Mouse (Mus musculus) ES-E14 (cell line): ENCODE measurements around the gene Rab42. TPM values are rescaled to one million over a fixed set of nuclear protein-coding genes. Genes with fewer than 3 reads are reported as not detected.

Experiments used
- DNase-seq: peaks from one replicate; pipeline ENCODE4 v3.0.0-alpha.2; 2013; ENCODE audit warnings: low read depth, low spot score
- H3K27ac ChIP-seq: 2 replicates; pipeline ENCODE4 v1.5.1; 2012; ENCODE audit warnings: low read depth, mild to moderate bottlenecking, low read length, moderate library complexity, mixed read lengths; ENCODE audit not compliant: poor library complexity, insufficient read depth, severe bottlenecking
- H3K36me3 ChIP-seq: 2 replicates; pipeline ENCODE4 v1.6.1; 2012; ENCODE audit warnings: mild to moderate bottlenecking, low read length, moderate library complexity, mixed read lengths; ENCODE audit not compliant: control insufficient read depth, poor library complexity, insufficient read depth, severe bottlenecking
- H3K4me1 ChIP-seq, 2 experiments: fragments of 150-350 bp in 1 of 2; sonication (generic) in 1 of 2; 2 replicates each; pipeline ENCODE4 v1.6.1; 2012; ENCODE audit warnings: low read length in 2 of 2, mild to moderate bottlenecking in 1 of 2, mixed read lengths in 1 of 2; ENCODE audit not compliant: control insufficient read depth in 2 of 2, insufficient read depth in 2 of 2, poor library complexity in 1 of 2
- H3K4me3 ChIP-seq, 2 experiments: fragments of 150-350 bp in 1 of 2; sonication (generic) in 1 of 2; 2 replicates each; pipeline ENCODE4 v1.5.1; 2012; ENCODE audit warnings: low read length in 2 of 2, low read depth in 1 of 2, mild to moderate bottlenecking in 1 of 2, mixed read lengths in 1 of 2; ENCODE audit not compliant: insufficient read depth in 1 of 2, poor library complexity in 1 of 2, severe bottlenecking in 1 of 2
- H3K9ac ChIP-seq: 2 replicates; pipeline ENCODE4 v1.6.1; 2012; ENCODE audit warnings: low read depth, mild to moderate bottlenecking, low read length, mixed read lengths; ENCODE audit not compliant: poor library complexity, insufficient read depth, severe bottlenecking
- H3K9me3 ChIP-seq: fragments of 150-350 bp; sonication (generic); 2 replicates; pipeline ENCODE4 v1.6.1; 2012; ENCODE audit warnings: low read depth, mild to moderate bottlenecking, low read length; ENCODE audit not compliant: control insufficient read depth, insufficient read depth
- CHD2 ChIP-seq: IDR thresholded peaks from 2 replicates; pipeline ENCODE4 v1.6.1; 2014; ENCODE audit warnings: mild to moderate bottlenecking, low read depth, low read length, inconsistent platforms
- HCFC1 ChIP-seq: IDR thresholded peaks from 2 replicates; pipeline ENCODE4 v1.6.1; 2012; ENCODE audit warnings: low read length, inconsistent platforms, borderline replicate concordance; ENCODE audit not compliant: insufficient read depth
- MAFK ChIP-seq: IDR thresholded peaks from 2 replicates; pipeline ENCODE4 v1.6.1; 2014; ENCODE audit warnings: mild to moderate bottlenecking, low read depth, low read length, inconsistent platforms; ENCODE audit not compliant: insufficient read depth
- ZC3H11A ChIP-seq: IDR thresholded peaks from 2 replicates; pipeline ENCODE4 v1.6.1; 2012; ENCODE audit warnings: low read depth, mild to moderate bottlenecking, inconsistent platforms, low read length, borderline replicate concordance
- ZNF384 ChIP-seq: IDR thresholded peaks from 2 replicates; pipeline ENCODE4 v1.6.1; 2012; ENCODE audit warnings: low read depth, low read length, inconsistent platforms
- in situ Hi-C, 2 experiments: fragments of 600-800 bp; cut with MboI; formaldehyde crosslinking; loops; one replicate each; pipeline ENCODE4 v1.15.1; 2025; ENCODE audit warnings: low sequenced_read_pairs in 2 of 2, inconsistent platforms in 1 of 2; ENCODE audit not compliant: unreplicated experiment in 2 of 2
- total RNA-seq: library from RNA; depleted of rRNA; stranded (reverse); fragments of 300-350 nt; gene quantifications from 2 replicates; pipeline ENCODE4 v1.2.3, GENCODE M21; 2012

Rab42 gene
- total RNA-seq, 1 experiment, result 1.1 TPM

DNA sequence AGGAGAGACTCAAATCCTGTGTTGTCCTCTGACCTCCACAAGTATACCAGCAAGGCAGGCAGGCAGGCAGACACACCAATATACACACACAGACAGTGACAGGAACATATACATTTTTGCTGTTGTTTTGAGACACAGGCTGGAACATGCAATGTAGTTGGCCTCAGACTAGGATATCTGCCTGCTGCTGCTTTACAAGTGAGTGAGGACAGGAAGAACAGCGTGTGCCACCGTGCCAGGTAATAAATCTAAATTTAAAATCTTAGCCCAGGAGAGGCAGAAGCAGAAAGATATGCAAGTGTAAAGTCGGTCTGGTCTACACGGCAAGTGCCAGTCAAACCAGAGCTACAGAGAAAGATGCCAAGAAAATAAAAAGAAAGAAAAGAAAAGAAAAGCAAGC lies 43.9 kb downstream of the Rab42 start:
- Histone ChIP-seq H3K4me1 (peaks cover 4 to 10% of the 10 kb centered on the region in 2 experiments), H3K36me3 (peaks cover 2% of the 10 kb centered on the region; the same call in 1 of the 2 replicates), H3K9ac (no peak overlapping the region), H3K27ac (no peak overlapping the region), H3K4me3 (no peak overlapping the region), H3K9me3 (no peaks in the 10 kb centered on the region)
- DNase-seq, result no peak
- TF ChIP-seq CHD2 (no peak), MAFK (no peak), ZNF384 (no peak), ZC3H11A (no peak), HCFC1 (no peak)
- in situ Hi-C loops, result no loop called here

- no peaks in the 10 kb centered on the region for H3K9me3 ChIP-seq
- peaks cover 10% of the 10 kb centered on the region for H3K36me3 ChIP-seq
- no peak for DNase-seq
- in situ Hi-C loops, result no loop called here
- no peak overlapping the region for H3K4me3 ChIP-seq
- peaks cover 6 to 10% of the 10 kb centered on the region in 2 experiments for H3K4me1 ChIP-seq
- TF ChIP-seq ZC3H11A, result no peak
- TF ChIP-seq CHD2, result no peak
- no peak for TF ChIP-seq ZNF384
- TF ChIP-seq MAFK, result no peak
- TF ChIP-seq HCFC1, result no peak
- H3K9ac ChIP-seq, result no peak overlapping the region
- H3K27ac ChIP-seq, result no peak overlapping the region
Measured at GRCm38 (mm10) chr4:132256384-132256783, 46.8 kb downstream of the Rab42 start.

GRCm38 (mm10) chr4:132254986-132255385 lies 48.2 kb downstream of the Rab42 start:
- Histone ChIP-seq H3K9ac (no peak overlapping the region), H3K9me3 (no peaks in the 10 kb centered on the region), H3K4me1 (peaks cover 6 to 10% of the 10 kb centered on the region in 2 experiments), H3K36me3 (peaks cover 12% of the 10 kb centered on the region), H3K27ac (no peak overlapping the region), H3K4me3 (no peak overlapping the region)
- TF ChIP-seq ZC3H11A (no peak), MAFK (no peak), HCFC1 (no peak), CHD2 (no peak), ZNF384 (no peak)
- DNase-seq, result no peak
- in situ Hi-C loops, result no loop called here

GRCm38 (mm10) chr4:132253622-132254021 lies 49.6 kb downstream of the Rab42 start:
- no peaks in the 10 kb centered on the region for H3K9me3 ChIP-seq
- no peak overlapping the region for H3K9ac ChIP-seq
- TF ChIP-seq HCFC1 (no peak), ZNF384 (no peak), ZC3H11A (no peak), MAFK (no peak), CHD2 (no peak)
- peaks cover 3% of the 10 kb centered on the region in 2 experiments for H3K4me1 ChIP-seq
- DNase-seq, result no peak
- peaks cover 10% of the 10 kb centered on the region for H3K36me3 ChIP-seq
- H3K27ac ChIP-seq, result no peak overlapping the region
- in situ Hi-C loops, result no loop called here
- no peak overlapping the region for H3K4me3 ChIP-seq

- no peak for TF ChIP-seq ZNF384
- TF ChIP-seq CHD2, result no peak
- no peak for TF ChIP-seq HCFC1
- TF ChIP-seq MAFK, result no peak
- TF ChIP-seq ZC3H11A, result no peak
- Histone ChIP-seq H3K4me3 (no peak overlapping the region), H3K27ac (no peak overlapping the region), H3K4me1 (peaks cover 3% of the 10 kb centered on the region in 2 experiments; a peak in 3 of 4 replicates), H3K9me3 (no peaks in the 10 kb centered on the region), H3K9ac (no peak overlapping the region), H3K36me3 (peaks cover 10% of the 10 kb centered on the region)
- DNase-seq, result no peak
- in situ Hi-C loops, result no loop called here
Measured at GRCm38 (mm10) chr4:132253128-132253527, 50.1 kb downstream of the Rab42 start.
